Mouse (Mus musculus): Measurements from ENCODE around the gene Dzip3.

Gene Dzip3

GRCm38 (mm10) chr16:48993559-48994342 is at the start of gene Dzip3, which contains the start of gene Cip2a:
Gene Dzip3, minus strand, starts transcription at chr16:48994165.
Gene Cip2a, plus strand, starts transcription at chr16:48994185.
- DNase-seq (ENCODE audit: low spot score), result peak; percentile 94

- no peak for DNase-seq (ENCODE audit: low spot score)
Observed at GRCm38 (mm10) chr16:49040554-49041221, 46.7 kb upstream of the Dzip3 start.

- DNase-seq (ENCODE audit: low spot score), result no peak
Observed at GRCm38 (mm10) chr16:49037771-49038170, 43.8 kb upstream of the Dzip3 start.

DNA sequence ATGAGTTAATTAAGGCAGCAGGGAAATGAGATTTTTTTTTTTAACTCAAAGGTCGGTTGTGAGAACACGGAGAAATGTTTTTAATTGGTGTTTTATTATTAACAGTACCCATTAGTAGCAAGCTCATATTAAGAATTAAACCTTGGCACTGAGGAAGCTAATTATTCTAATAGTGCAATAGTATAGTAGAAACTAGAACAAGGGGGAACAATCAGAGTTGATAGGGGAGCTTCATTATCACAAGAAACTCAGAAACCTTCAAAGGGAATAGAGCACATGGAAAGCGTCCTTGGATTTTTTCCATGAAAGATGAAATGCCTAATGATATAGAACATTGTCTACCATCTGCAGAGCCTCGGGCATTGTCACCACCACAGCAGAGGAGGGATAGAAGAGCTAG is 41.9 kb upstream of the Dzip3 start:
- DNase-seq (ENCODE audit: low spot score), result no peak

- no peak for DNase-seq (ENCODE audit: low spot score)
Observed at GRCm38 (mm10) chr16:49016620-49017332, 22.8 kb upstream of the Dzip3 start.

DNA sequence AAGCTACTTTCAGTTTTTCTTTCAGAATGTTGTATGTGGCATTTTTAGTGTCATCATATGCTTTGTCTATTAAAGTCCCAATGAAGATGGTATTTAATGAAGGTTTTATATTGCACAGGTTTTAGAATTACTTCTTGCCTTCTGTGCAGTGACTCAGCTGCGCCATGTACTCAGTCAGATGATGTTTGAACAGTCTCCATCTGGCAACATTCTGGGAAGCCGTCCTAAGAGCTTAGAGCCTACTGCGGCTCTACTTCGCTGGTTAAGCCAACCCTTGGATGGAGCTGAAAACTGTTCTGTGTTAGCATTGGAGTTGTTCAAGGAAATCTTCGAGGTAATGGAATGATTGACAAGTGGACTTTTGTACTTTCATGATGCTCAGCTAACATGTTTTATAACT is 10.2 kb upstream of the Dzip3 start:
- DNase-seq (ENCODE audit: low spot score), result no peak

DNA sequence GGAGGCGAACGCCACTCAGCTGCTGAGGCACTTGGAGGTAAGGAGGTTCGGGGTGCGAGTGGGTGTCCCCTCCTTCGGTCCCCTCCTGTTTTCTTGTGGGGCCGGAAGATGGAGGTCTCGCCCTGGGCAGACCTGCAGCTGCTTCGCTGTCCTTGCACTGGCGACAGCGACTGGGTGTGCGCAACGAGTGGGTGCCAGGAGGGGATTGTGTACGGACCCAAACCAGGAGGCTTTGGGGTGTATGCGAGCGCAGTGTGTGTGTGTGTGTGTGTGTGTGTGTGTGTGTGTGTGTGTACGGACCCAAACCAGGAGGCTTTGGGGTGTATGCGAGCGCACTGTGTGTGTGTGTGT is 353 bp upstream of the Dzip3 start:
- DNase-seq (ENCODE audit: low spot score), result no peak

DNA sequence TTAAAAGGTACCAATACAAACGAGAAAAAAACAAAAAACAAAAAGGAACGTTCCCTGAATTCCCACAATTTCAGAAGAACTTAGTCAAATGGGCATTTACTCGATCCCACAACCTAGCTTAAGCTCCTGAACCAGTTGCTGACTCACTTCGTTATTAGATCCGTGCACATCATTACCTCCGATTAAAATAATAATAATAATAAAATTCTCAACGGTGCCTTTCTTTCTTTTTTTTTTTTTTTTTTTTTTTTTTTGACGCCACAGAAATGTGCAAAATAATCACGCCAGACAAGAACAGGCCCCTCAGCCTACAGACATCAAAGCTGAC is 770 bp downstream of the Dzip3 start:
- no peak for DNase-seq (ENCODE audit: low spot score)

- no peak for DNase-seq (ENCODE audit: low spot score)
Observed at GRCm38 (mm10) chr16:48992437-48993230, 1.3 kb downstream of the Dzip3 start.

- no peak for DNase-seq (ENCODE audit: low spot score)
Observed at GRCm38 (mm10) chr16:48989700-48990099, 4.3 kb downstream of the Dzip3 start.

DNA sequence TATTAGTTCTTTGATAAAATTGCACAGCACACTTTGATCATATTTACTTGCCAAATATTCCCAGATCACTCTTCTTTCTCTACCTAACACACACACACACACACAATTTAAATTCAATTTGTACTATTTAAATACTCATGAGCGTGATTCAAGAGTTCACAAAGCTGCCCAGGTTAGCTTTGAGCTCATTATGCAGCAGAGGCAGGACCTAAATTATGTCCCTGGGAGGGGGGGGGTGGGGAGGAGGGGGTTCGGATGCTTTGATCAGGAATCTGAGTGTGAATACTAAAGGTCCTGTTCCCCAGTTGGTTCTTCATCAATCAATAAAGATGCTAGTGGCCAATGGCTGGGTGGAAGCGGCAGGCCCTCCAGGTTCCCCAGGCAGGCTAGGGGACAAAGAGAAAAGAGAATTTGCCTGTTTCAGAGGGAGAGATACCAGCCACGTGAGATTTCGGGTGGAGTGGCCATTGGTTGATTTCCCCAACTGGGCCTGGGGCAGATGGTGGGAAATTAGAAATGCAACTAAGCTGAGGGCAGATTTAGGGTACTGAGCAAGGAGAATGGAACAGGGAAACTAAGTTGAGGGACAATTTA is 8.8 kb downstream of the Dzip3 start:
- no peak for DNase-seq (ENCODE audit: low spot score)

GRCm38 (mm10) chr16:48979965-48980364 is 14.0 kb downstream of the Dzip3 start:
- no peak for DNase-seq (ENCODE audit: low spot score)

DNA sequence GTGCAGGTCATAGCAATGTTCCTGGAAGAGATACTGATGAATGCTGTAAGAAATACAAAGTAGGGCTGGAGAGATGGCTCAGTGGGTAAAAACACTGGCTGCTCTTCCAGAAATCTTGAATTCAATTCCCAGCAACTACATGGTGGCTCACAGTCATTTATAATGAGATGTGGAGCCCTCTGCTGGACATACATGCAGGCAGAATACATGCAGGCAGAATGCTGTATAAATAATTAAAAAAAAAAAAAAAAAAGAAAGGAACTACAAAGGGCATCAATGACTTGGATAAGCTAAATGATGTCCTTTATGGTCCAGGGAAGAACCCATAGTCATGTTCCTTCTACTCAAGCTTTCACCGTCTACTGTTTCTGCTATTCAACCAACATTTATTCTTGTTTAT is 20.4 kb downstream of the Dzip3 start:
- DNase-seq (ENCODE audit: low spot score), result no peak

DNA sequence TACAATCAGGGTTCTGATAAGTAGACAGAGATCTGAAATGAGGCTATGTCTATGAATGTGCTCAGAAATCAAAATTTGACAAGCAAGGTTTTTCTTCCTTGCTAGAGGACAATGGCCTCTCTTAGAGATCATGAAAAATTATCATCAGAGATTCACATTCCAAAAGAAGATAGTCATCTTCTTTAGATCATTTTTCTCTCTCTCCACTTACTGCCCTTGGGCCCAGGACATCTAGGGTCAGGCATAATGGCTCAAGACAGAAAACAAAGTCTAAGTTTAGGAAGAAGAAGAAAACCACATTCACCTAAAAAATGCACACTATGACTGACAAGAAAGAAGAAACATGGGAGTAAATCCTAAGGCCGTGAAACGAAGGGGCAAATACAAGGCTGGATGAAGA is 21.0 kb downstream of the Dzip3 start:
- DNase-seq (ENCODE audit: low spot score), result no peak

DNA sequence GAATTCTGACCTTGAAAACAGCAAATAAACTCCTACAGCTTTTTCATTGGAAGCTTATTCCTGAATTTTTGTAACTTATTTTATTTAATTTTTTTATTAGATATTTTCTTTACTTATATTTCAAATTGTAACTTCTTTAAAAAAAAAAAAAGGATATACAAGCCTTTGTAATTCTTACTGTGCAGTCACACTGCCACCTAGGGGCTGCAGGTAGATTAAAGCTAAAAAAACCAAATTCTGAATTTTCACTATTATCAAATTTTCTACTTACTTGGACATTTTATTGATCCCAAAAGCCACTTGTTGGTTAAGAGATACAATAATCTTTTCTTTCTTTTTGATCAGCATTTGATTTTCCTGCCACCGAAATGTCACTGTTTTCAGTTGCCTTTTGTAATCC is 52.2 kb downstream of the Dzip3 start:
- DNase-seq (ENCODE audit: low spot score), result peak; percentile 42

GRCm38 (mm10) chr16:48923724-48924123 is 70.2 kb downstream of the Dzip3 start:
- no peak for DNase-seq (ENCODE audit: low spot score)

DNA sequence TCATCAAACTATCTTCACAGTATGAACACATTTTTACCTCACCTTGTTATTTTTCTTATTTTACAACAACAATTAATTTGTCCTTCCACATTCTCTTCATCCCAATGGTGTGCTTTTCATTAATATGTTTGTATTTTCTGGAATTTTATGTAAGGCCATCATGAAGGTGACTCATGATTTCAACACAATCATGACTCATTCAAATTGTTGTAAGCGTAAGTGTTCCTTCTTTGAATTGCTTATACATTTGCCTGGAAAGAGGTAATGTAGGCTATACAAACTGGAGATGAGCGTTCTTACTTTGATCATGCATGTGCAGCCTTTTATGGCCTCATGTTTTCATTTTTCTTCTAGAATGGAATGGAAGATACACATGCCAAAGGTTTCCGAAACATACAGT is 80.8 kb downstream of the Dzip3 start:
- no peak for DNase-seq (ENCODE audit: low spot score)

DNA sequence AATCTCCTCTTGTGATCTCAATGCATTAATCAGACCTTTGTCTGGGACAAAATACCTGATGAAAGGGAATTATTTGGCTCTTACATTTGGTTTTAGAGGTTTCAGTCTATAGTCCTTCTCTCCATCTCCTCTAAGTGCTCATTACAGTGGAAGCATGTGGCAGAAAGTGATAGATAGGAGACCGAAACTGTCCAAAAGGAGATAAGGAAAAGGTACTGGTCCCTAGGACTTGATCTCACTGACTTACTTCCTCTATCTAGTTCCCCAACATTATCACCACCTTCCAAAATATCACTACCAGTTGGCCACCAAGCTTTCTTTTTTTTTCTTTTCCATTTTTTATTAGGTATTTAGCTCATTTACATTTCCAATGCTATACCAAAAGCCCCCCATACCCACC is 82.8 kb downstream of the Dzip3 start:
- no peak for DNase-seq (ENCODE audit: low spot score)

- DNase-seq (ENCODE audit: low spot score), result no peak
Observed at GRCm38 (mm10) chr16:48899868-48900267, 94.1 kb downstream of the Dzip3 start.

DNA sequence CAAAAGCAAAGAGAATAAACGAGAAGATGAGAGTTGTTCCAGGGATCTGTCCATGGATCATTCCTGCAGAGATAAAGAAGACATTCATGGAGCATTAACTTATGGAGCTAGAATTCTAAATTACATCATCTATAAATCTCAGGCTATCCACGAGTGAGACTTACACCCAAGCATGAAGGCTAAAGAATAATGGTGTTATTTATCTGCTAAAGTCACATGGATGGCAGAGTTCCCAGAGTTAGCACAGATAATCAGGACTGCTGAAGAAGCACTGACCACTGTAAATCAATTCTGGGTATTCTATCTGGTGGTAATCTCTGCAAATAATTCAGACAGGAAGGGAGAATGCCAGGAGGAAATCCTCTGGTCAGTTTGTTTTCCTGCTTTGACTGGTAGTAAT is 103.2 kb downstream of the Dzip3 start:
- no peak for DNase-seq (ENCODE audit: low spot score)
